Mouse (Mus musculus) forebrain, postnatal 0 days (tissue): ENCODE data around the gene Efna5. TPM values are rescaled to one million over a fixed set of nuclear protein-coding genes. Genes with fewer than 3 reads are reported as not detected.

Experiments used
- ATAC-seq: fragments of 200-750 bp; cut with Nextera tagmentation; 2 replicates; pipeline ENCODE4 v1.8.0; 2017; ENCODE audit warnings: mild to moderate bottlenecking, moderate library complexity
- DNase-seq: peaks from one replicate; pipeline ENCODE4 v3.0.0-alpha.2; 2015
- H3K27ac ChIP-seq: fragments of 300-500 bp; sonication (generic); 2 replicates; pipeline ENCODE4 v1.5.1; 2014; ENCODE audit warnings: low read depth, mild to moderate bottlenecking, antibody characterized with exemption, low read length, moderate library complexity, mixed read lengths
- H3K27me3 ChIP-seq: fragments of 300-500 bp; sonication (generic); 2 replicates; pipeline ENCODE4 v1.6.1; 2014; ENCODE audit warnings: mild to moderate bottlenecking, low read length, mixed read lengths; ENCODE audit not compliant: insufficient read depth
- H3K36me3 ChIP-seq: fragments of 300-500 bp; sonication (generic); 2 replicates; pipeline ENCODE4 v1.6.1; 2014; ENCODE audit warnings: mild to moderate bottlenecking, moderate library complexity; ENCODE audit not compliant: insufficient read depth
- H3K4me1 ChIP-seq: fragments of 300-500 bp; sonication (generic); 2 replicates; pipeline ENCODE4 v1.6.1; 2014; ENCODE audit warnings: antibody characterized with exemption; ENCODE audit not compliant: insufficient read depth
- H3K4me2 ChIP-seq: fragments of 300-500 bp; sonication (generic); 2 replicates; pipeline ENCODE4 v1.6.1; 2014; ENCODE audit warnings: low read depth, mild to moderate bottlenecking, moderate library complexity
- H3K4me3 ChIP-seq: fragments of 300-500 bp; sonication (generic); 2 replicates; pipeline ENCODE4 v1.5.1; 2014; ENCODE audit warnings: low read depth, low read length, mixed read lengths
- H3K9ac ChIP-seq: fragments of 300-500 bp; sonication (generic); 2 replicates; pipeline ENCODE4 v1.6.1; 2014; ENCODE audit warnings: mild to moderate bottlenecking
- H3K9me3 ChIP-seq: fragments of 300-500 bp; sonication (generic); 2 replicates; pipeline ENCODE4 v1.6.1; 2016; ENCODE audit warnings: low read length
- CTCF ChIP-seq: sonication (generic); IDR thresholded peaks from 2 replicates; pipeline ENCODE4 v1.5.1; 2016; ENCODE audit warnings: antibody characterized with exemption, control low read depth, low read depth
- WGBS: fragments of 180-500 bp; shearing (Covaris S2); extraction: QIAGEN DNeasy Blood & Tissue Kit; methylation state at CpG from one replicate; pipeline ENCODE4 v1.1.7; 2014; 5-methylcytosine and 5-hydroxymethylcytosine counted together
- polyA plus RNA-seq: library from polyadenylated mRNA; unstranded; fragments of >200 nt; fragmentation: Nextera tagmentation; extraction: Ambion mirVana; gene quantifications from 2 replicates; pipeline ENCODE4 v1.2.1, GENCODE M21; 2015
- total RNA-seq: library from RNA; depleted of rRNA; stranded (reverse); fragments of >200 nt; gene quantifications from 2 replicates; pipeline ENCODE4 v1.2.3, GENCODE M21; 2014; rRNA removed

The Efna5 gene
- total RNA-seq (7.0 and 7.4 TPM in 2 replicates), polyA plus RNA-seq (15.0 and 27.0 TPM in 2 replicates)

GRCm38 (mm10) chr17:62881176-62881790, at the start of gene Efna5:
TSS of gene Efna5 (minus strand) at chr17:62881317.
- peak within 1 kb of the TSS; percentile 75 for H3K27ac ChIP-seq
- peak within 1 kb of the TSS; percentile 70 for H3K4me3 ChIP-seq
- WGBS = 1% methylated on average over 40 of the region's 68 CpGs
- peak within 1 kb of the TSS; percentile 63 for H3K9ac ChIP-seq
- ATAC-seq = peak; percentile 32
- H3K4me1 ChIP-seq = no peaks in the 10 kb centered on the region
- peak within 1 kb of the TSS; percentile 92 for H3K4me2 ChIP-seq
- no peaks in the 10 kb centered on the region for H3K9me3 ChIP-seq
- peaks cover 17% of the 10 kb centered on the region; the same call in 1 of the 2 replicates for H3K27me3 ChIP-seq
- no peaks in the 10 kb centered on the region for H3K36me3 ChIP-seq
- DNase-seq = peak; percentile 61
- TF ChIP-seq CTCF = no peak

GRCm38 (mm10) chr17:62915304-62915703, 34.2 kb upstream of the Efna5 start:
- H3K4me3 ChIP-seq = no peak overlapping the region
- WGBS = 82% methylated on average over 4 of the region's 4 CpGs
- no peak for TF ChIP-seq CTCF
- no peak for DNase-seq
- H3K4me2 ChIP-seq = no peak overlapping the region
- H3K27ac ChIP-seq = no peak overlapping the region
- no peak for ATAC-seq
- H3K27me3 ChIP-seq = no peaks in the 10 kb centered on the region
- H3K36me3 ChIP-seq = no peaks in the 10 kb centered on the region
- H3K9me3 ChIP-seq = no peaks in the 10 kb centered on the region
- H3K9ac ChIP-seq = no peak overlapping the region
- no peaks in the 10 kb centered on the region for H3K4me1 ChIP-seq

- H3K9ac ChIP-seq = no peak overlapping the region
- DNase-seq = no peak
- no peaks in the 10 kb centered on the region for H3K36me3 ChIP-seq
- no peak overlapping the region for H3K4me3 ChIP-seq
- H3K9me3 ChIP-seq = no peaks in the 10 kb centered on the region
- no peak overlapping the region for H3K4me2 ChIP-seq
- no peak for ATAC-seq
- TF ChIP-seq CTCF = no peak
- no peaks in the 10 kb centered on the region for H3K27me3 ChIP-seq
- no peak overlapping the region for H3K27ac ChIP-seq
- WGBS = 55% methylated on average over 16 of the region's 16 CpGs
- H3K4me1 ChIP-seq = no peaks in the 10 kb centered on the region
Observed at GRCm38 (mm10) chr17:62905692-62906445, 24.8 kb upstream of the Efna5 start.

GRCm38 (mm10) chr17:62899066-62899465, 17.9 kb upstream of the Efna5 start:
- DNase-seq (no peak), ATAC-seq (no peak)
- no peak for TF ChIP-seq CTCF
- no peaks in the 10 kb centered on the region for H3K4me1 ChIP-seq
- H3K27me3 ChIP-seq = no peaks in the 10 kb centered on the region
- no peaks in the 10 kb centered on the region for H3K9me3 ChIP-seq
- WGBS = 88% methylated on average over 6 of the region's 6 CpGs
- no peak overlapping the region for H3K27ac ChIP-seq
- H3K36me3 ChIP-seq = no peaks in the 10 kb centered on the region
- H3K4me2 ChIP-seq = no peak overlapping the region
- H3K9ac ChIP-seq = no peak overlapping the region
- H3K4me3 ChIP-seq = no peak overlapping the region

GRCm38 (mm10) chr17:62889991-62890390, 8.9 kb upstream of the Efna5 start:
- WGBS = 85% methylated on average over 5 of the region's 5 CpGs
- no peaks in the 10 kb centered on the region for H3K27me3 ChIP-seq
- ATAC-seq = no peak
- no peaks in the 10 kb centered on the region for H3K4me1 ChIP-seq
- no peak overlapping the region for H3K9ac ChIP-seq
- no peak for TF ChIP-seq CTCF
- H3K4me3 ChIP-seq = no peak overlapping the region
- no peaks in the 10 kb centered on the region for H3K9me3 ChIP-seq
- H3K36me3 ChIP-seq = no peaks in the 10 kb centered on the region
- H3K27ac ChIP-seq = no peak overlapping the region
- H3K4me2 ChIP-seq = no peak overlapping the region
- DNase-seq = no peak

GRCm38 (mm10) chr17:62884129-62884506, 3.0 kb upstream of the Efna5 start:
- H3K27ac ChIP-seq = peak overlapping the region; percentile 2; the same call in 1 of the 2 replicates

More at GRCm38 (mm10) chr17:62884129-62884506, 3.0 kb upstream of the Efna5 start:
- DNase-seq = peak; percentile 90
- under 1% methylated on average over 16 of the region's 16 CpGs for WGBS
- H3K4me2 ChIP-seq = peak overlapping the region; percentile 92
- no peaks in the 10 kb centered on the region for H3K4me1 ChIP-seq
- 0 out of 2 replicates have a peak, but pooled peaks have one; percentile 11 for ATAC-seq
- H3K36me3 ChIP-seq = no peaks in the 10 kb centered on the region
- H3K9ac ChIP-seq = peak overlapping the region; percentile 63
- H3K27me3 ChIP-seq = peaks cover 3% of the 10 kb centered on the region; the same call in 1 of the 2 replicates
- H3K9me3 ChIP-seq = no peaks in the 10 kb centered on the region
- TF ChIP-seq CTCF = peak; percentile 95
- H3K4me3 ChIP-seq = peak overlapping the region; percentile 70
